Mouse (Mus musculus) liver, embryonic 14.5 days (tissue): ENCODE measurements around the gene Runx3. TPM values are rescaled to one million over a fixed set of nuclear protein-coding genes. Genes with fewer than 3 reads are reported as not detected.

ENCODE experiments used
- ATAC-seq: fragments of 200-750 bp; cut with Nextera tagmentation; 2 replicates; pipeline ENCODE4 v1.8.0; 2017; ENCODE audit warnings: moderate number of reproducible peaks, mild to moderate bottlenecking, moderate library complexity; ENCODE audit not compliant: insufficient read depth
- DNase-seq, 3 experiments: peaks; one replicate each; pipeline ENCODE4 v3.0.0-alpha.2; 2012 to 2013; ENCODE audit warnings: low read depth in 3 of 3, low spot score in 3 of 3
- H3K27ac ChIP-seq: fragments of 300-500 bp; sonication (generic); 2 replicates; pipeline ENCODE4 v1.5.1; 2014; ENCODE audit warnings: moderate library complexity, mild to moderate bottlenecking, control low read depth, inconsistent platforms
- H3K27me3 ChIP-seq: fragments of 300-500 bp; sonication (generic); 2 replicates; pipeline ENCODE4 v1.6.1; 2014; ENCODE audit warnings: mild to moderate bottlenecking, low read length, moderate library complexity; ENCODE audit not compliant: control insufficient read depth, insufficient read depth
- H3K36me3 ChIP-seq: fragments of 300-500 bp; sonication (generic); replicated peaks from 2 replicates; pipeline ENCODE4 v1.6.1; 2014; ENCODE audit warnings: low read depth; ENCODE audit not compliant: control insufficient read depth, insufficient read depth
- H3K4me1 ChIP-seq, 2 experiments: fragments of 200-500 bp in 1 of 2; fragments of 300-500 bp in 1 of 2; sonication (generic) in 1 of 2; replicated peaks; 2 replicates each; pipeline ENCODE4 v1.6.1; 2012 to 2014; ENCODE audit warnings: antibody characterized with exemption in 1 of 2, inconsistent platforms in 1 of 2, low read length in 1 of 2; ENCODE audit not compliant: control insufficient read depth in 2 of 2, insufficient read depth in 2 of 2
- H3K4me2 ChIP-seq: fragments of 300-500 bp; sonication (generic); 2 replicates; pipeline ENCODE4 v1.6.1; 2014; ENCODE audit warnings: low read depth, mild to moderate bottlenecking, control low read depth, moderate library complexity
- H3K4me3 ChIP-seq, 2 experiments: fragments of 200-500 bp in 1 of 2; fragments of 300-500 bp in 1 of 2; sonication (generic) in 1 of 2; 2 replicates each; pipeline ENCODE4 v1.5.1; 2012 to 2014; ENCODE audit warnings: low read depth in 2 of 2, low read length in 2 of 2, mild to moderate bottlenecking in 2 of 2, control low read depth in 1 of 2, inconsistent platforms in 1 of 2, moderate library complexity in 1 of 2; ENCODE audit not compliant: insufficient read depth in 1 of 2
- H3K9ac ChIP-seq: fragments of 300-500 bp; sonication (generic); replicated peaks from 2 replicates; pipeline ENCODE4 v1.6.1; 2014; ENCODE audit warnings: mild to moderate bottlenecking, control low read depth, moderate library complexity
- H3K9me3 ChIP-seq: fragments of 300-500 bp; sonication (generic); 2 replicates; pipeline ENCODE4 v1.6.1; 2016; ENCODE audit warnings: low read length, mixed read lengths; ENCODE audit not compliant: control insufficient read depth
- CTCF ChIP-seq: IDR thresholded peaks from 2 replicates; pipeline ENCODE4 v1.5.1; 2016; ENCODE audit warnings: antibody characterized with exemption, low read depth, control low read depth
- EP300 ChIP-seq: IDR thresholded peaks from 2 replicates; pipeline ENCODE4 v1.6.1; 2016; ENCODE audit warnings: antibody characterized with exemption, low read depth
- WGBS: fragments of 180-500 bp; shearing (Covaris S2); extraction: QIAGEN DNeasy Blood & Tissue Kit; methylation state at CpG from one replicate; pipeline ENCODE4 v1.1.7; 2014; ENCODE audit not compliant: insufficient replicate concordance; 5-methylcytosine and 5-hydroxymethylcytosine counted together
- polyA plus RNA-seq, 2 experiments: library from polyadenylated mRNA; depleted of rRNA in 1 of 2; stranded (reverse) in 1 of 2; unstranded in 1 of 2; fragments of >200 nt; fragmentation: Nextera tagmentation in 1 of 2; extraction: Ambion mirVana in 1 of 2; gene quantifications; 2 replicates each; pipeline versions ENCODE4 v1.2.1 to v1.2.3; 2012 to 2014

Runx3 gene
- polyA plus RNA-seq, 2 experiments, result 0.99 to 1.2 TPM

GRCm38 (mm10) chr4:135113656-135114055, 6.8 kb upstream of the Runx3 start:
- DNase-seq, result no peak
- ATAC-seq, result no peak
- no peak overlapping the region for H3K27ac ChIP-seq
- no peaks in the 10 kb centered on the region for H3K9me3 ChIP-seq
- no peaks in the 10 kb centered on the region for H3K4me1 ChIP-seq
- no peaks in the 10 kb centered on the region for H3K36me3 ChIP-seq
- H3K4me2 ChIP-seq, result no peak overlapping the region
- H3K4me3 ChIP-seq, result no peak overlapping the region
- TF ChIP-seq CTCF (no peak), EP300 (no peak)
- 84% methylated on average over 8 of the region's 8 CpGs for WGBS
- H3K9ac ChIP-seq, result no peak overlapping the region
- no peaks in the 10 kb centered on the region for H3K27me3 ChIP-seq

- Histone ChIP-seq H3K27me3 (no peaks in the 10 kb centered on the region), H3K36me3 (no peaks in the 10 kb centered on the region), H3K4me2 (no peak overlapping the region), H3K4me1 (no peaks in the 10 kb centered on the region), H3K9me3 (no peaks in the 10 kb centered on the region), H3K27ac (no peak overlapping the region), H3K9ac (no peak overlapping the region), H3K4me3 (no peak overlapping the region)
- WGBS, result 69% methylated on average over 10 of the region's 10 CpGs
- ATAC-seq (no peak), DNase-seq (no peak)
- no peak for TF ChIP-seq EP300
- TF ChIP-seq CTCF, result no peak
Measured at GRCm38 (mm10) chr4:135114301-135114700, 6.2 kb upstream of the Runx3 start.

DNA sequence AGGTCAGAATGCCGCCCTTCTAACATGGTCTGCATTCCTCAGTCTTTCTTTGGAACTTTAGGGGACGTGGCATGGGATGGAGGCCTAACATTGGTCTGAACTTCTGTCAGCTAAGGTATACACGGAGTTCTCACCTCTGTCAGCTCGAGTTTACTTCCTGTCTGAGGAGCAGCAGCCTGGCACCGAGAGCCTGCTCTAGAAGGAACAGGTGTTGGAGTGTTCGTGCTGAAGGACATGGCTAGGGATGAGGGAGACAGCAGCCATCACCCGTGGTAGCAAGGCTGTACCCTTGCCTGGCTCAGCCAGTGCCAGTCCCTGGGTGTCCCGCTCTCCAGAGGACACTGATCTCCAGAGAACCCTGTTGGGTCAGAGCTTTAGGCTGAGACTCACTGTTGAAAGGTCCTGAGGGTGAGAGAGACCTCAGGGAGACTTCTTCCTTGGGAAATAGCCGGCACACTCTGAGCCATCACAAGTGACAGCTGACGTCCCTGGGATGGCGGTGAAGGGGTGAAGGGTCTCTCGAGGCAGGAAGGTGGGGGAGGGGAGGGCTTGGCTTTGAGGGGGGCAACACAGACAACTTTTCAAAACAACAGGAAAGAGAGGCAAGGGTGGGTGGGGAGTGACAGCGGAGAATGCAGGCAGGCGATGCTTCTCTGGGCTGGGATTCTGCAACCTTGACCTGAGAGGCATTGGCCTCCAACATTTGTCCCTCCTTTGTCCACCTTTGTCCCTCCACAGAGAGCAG, 4.9 kb upstream of the Runx3 start:
- no peaks in the 10 kb centered on the region for H3K9me3 ChIP-seq
- no peak overlapping the region for H3K4me2 ChIP-seq
- 40% methylated on average over 14 of the region's 14 CpGs for WGBS
- ATAC-seq, result no peak
- no peak overlapping the region for H3K4me3 ChIP-seq
- H3K36me3 ChIP-seq, result no peaks in the 10 kb centered on the region
- DNase-seq, result no peak
- no peak overlapping the region for H3K9ac ChIP-seq
- no peak overlapping the region for H3K27ac ChIP-seq
- no peaks in the 10 kb centered on the region for H3K27me3 ChIP-seq
- TF ChIP-seq CTCF, result no peak
- TF ChIP-seq EP300, result no peak
- H3K4me1 ChIP-seq, result no peaks in the 10 kb centered on the region

- H3K9ac ChIP-seq, result no peak overlapping the region
- TF ChIP-seq EP300, result no peak
- no peak for TF ChIP-seq CTCF
- no peaks in the 10 kb centered on the region for H3K36me3 ChIP-seq
- no peak overlapping the region for H3K27ac ChIP-seq
- 44% methylated on average over 5 of the region's 5 CpGs for WGBS
- no peak overlapping the region for H3K4me3 ChIP-seq
- no peak for DNase-seq
- no peak overlapping the region for H3K4me2 ChIP-seq
- ATAC-seq, result no peak
- H3K4me1 ChIP-seq, result no peaks in the 10 kb centered on the region
- H3K9me3 ChIP-seq, result no peaks in the 10 kb centered on the region
- H3K27me3 ChIP-seq, result no peaks in the 10 kb centered on the region
Measured at GRCm38 (mm10) chr4:135116391-135116790, 4.1 kb upstream of the Runx3 start.

DNA sequence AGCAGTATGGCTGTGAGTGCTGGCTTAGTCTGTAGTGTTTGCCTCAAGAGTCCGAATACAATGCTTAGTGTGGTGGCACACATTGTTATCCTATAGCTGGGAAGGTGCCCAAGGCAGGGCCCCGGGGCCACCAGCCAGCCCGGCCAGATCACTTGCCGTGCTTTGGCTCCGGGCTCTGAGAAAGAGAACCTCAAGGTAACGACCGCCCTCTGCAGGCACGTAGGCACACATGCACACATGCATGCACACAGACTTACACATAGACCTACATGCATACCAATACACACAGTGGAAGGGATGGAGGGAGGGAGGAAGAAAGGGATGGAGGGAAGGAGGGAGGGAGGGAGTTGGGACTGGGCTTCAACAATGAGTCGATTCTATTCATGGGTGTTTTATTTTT, 2.6 kb upstream of the Runx3 start:
- WGBS, result 76% methylated on average over 9 of the region's 9 CpGs
- H3K27ac ChIP-seq, result no peak overlapping the region
- no peak overlapping the region for H3K4me2 ChIP-seq
- H3K36me3 ChIP-seq, result no peaks in the 10 kb centered on the region
- no peaks in the 10 kb centered on the region for H3K9me3 ChIP-seq
- no peak for DNase-seq
- H3K27me3 ChIP-seq, result no peaks in the 10 kb centered on the region
- H3K4me3 ChIP-seq, result no peak overlapping the region
- 0 out of 2 replicates have a peak, but pooled peaks have one; percentile 3 for TF ChIP-seq CTCF
- TF ChIP-seq EP300, result no peak
- no peak overlapping the region for H3K9ac ChIP-seq
- no peaks in the 10 kb centered on the region for H3K4me1 ChIP-seq
- no peak for ATAC-seq
